Mouse (Mus musculus) midbrain, embryonic 12.5 days (tissue): ENCODE measurements at regions not wholly inside any gene's neighbourhood (a gene's known extent, or its start where the extent isn't known, plus 50 kb on each side); places are given as distances from the start of the nearest gene placed in this dataset.

Experiments used
- ATAC-seq: fragments of 200-750 bp; cut with Nextera tagmentation; 2 replicates; pipeline ENCODE4 v1.8.0; 2017; ENCODE audit warnings: low read depth, moderate TSS enrichment, moderate library complexity; ENCODE audit not compliant: low FRiP score
- H3K27ac ChIP-seq: fragments of 300-500 bp; sonication (generic); replicated peaks from 2 replicates; pipeline ENCODE4 v1.5.1; 2016; ENCODE audit warnings: mild to moderate bottlenecking
- H3K27me3 ChIP-seq: fragments of 300-500 bp; sonication (generic); 2 replicates; pipeline ENCODE4 v1.6.1; 2016; ENCODE audit warnings: mild to moderate bottlenecking
- H3K36me3 ChIP-seq: fragments of 300-500 bp; sonication (generic); 2 replicates; pipeline ENCODE4 v1.6.1; 2016
- H3K4me1 ChIP-seq: fragments of 300-500 bp; sonication (generic); 2 replicates; pipeline ENCODE4 v1.6.1; 2016
- H3K4me2 ChIP-seq: fragments of 300-500 bp; sonication (generic); replicated peaks from 2 replicates; pipeline ENCODE4 v1.6.1; 2016; ENCODE audit warnings: mild to moderate bottlenecking, moderate library complexity
- H3K4me3 ChIP-seq: fragments of 300-500 bp; sonication (generic); 2 replicates; pipeline ENCODE4 v1.5.1; 2016; ENCODE audit warnings: mild to moderate bottlenecking
- H3K9ac ChIP-seq: fragments of 300-500 bp; sonication (generic); replicated peaks from 2 replicates; pipeline ENCODE4 v1.6.1; 2016; ENCODE audit warnings: mild to moderate bottlenecking, moderate library complexity
- H3K9me3 ChIP-seq: fragments of 300-500 bp; sonication (generic); 2 replicates; pipeline ENCODE4 v1.6.1; 2016; ENCODE audit warnings: mild to moderate bottlenecking
- WGBS: fragments of 180-500 bp; shearing (Covaris S2); methylation state at CpG from one replicate; pipeline ENCODE4 v1.1.7; 2016; 5-methylcytosine and 5-hydroxymethylcytosine counted together

GRCm38 (mm10) chr11:17797632-17798031, 156.0 kb downstream of the Etaa1 start:
- Histone ChIP-seq H3K4me3 (no peak overlapping the region), H3K9me3 (no peaks in the 10 kb centered on the region), H3K27me3 (no peaks in the 10 kb centered on the region), H3K4me2 (no peak overlapping the region), H3K4me1 (no peaks in the 10 kb centered on the region), H3K27ac (no peak overlapping the region), H3K36me3 (no peaks in the 10 kb centered on the region), H3K9ac (no peak overlapping the region)
- ATAC-seq, result no peak

- ATAC-seq, result no peak
- Histone ChIP-seq H3K27me3 (no peaks in the 10 kb centered on the region), H3K27ac (no peak overlapping the region), H3K4me2 (no peak overlapping the region), H3K36me3 (no peaks in the 10 kb centered on the region), H3K4me1 (no peaks in the 10 kb centered on the region), H3K4me3 (no peak overlapping the region), H3K9ac (no peak overlapping the region), H3K9me3 (no peaks in the 10 kb centered on the region)
- WGBS, result 92% methylated on average over 3 of the region's 3 CpGs
Observed at GRCm38 (mm10) chr11:17807851-17808250, 145.8 kb downstream of the Etaa1 start.

GRCm38 (mm10) chr11:17811829-17812559, 141.7 kb downstream of the Etaa1 start:
- H3K27me3 ChIP-seq, result no peaks in the 10 kb centered on the region
- 74% methylated on average over 8 of the region's 8 CpGs for WGBS
- H3K9me3 ChIP-seq, result no peaks in the 10 kb centered on the region
- no peak overlapping the region for H3K4me2 ChIP-seq
- H3K4me1 ChIP-seq, result no peaks in the 10 kb centered on the region
- ATAC-seq, result peak; percentile 73; the same call in 1 of the 2 replicates
- no peak overlapping the region for H3K4me3 ChIP-seq
- no peak overlapping the region for H3K27ac ChIP-seq
- no peaks in the 10 kb centered on the region for H3K36me3 ChIP-seq
- no peak overlapping the region for H3K9ac ChIP-seq

GRCm38 (mm10) chr11:17842642-17843041, 111.0 kb downstream of the Etaa1 start:
- Histone ChIP-seq H3K36me3 (no peaks in the 10 kb centered on the region), H3K4me3 (no peak overlapping the region), H3K27ac (no peak overlapping the region), H3K4me2 (no peak overlapping the region), H3K4me1 (no peaks in the 10 kb centered on the region), H3K27me3 (no peaks in the 10 kb centered on the region), H3K9me3 (no peaks in the 10 kb centered on the region), H3K9ac (no peak overlapping the region)
- 75% methylated on average over 2 of the region's 2 CpGs for WGBS
- no peak for ATAC-seq

GRCm38 (mm10) chr11:17852405-17852804, 101.3 kb downstream of the Etaa1 start:
- Histone ChIP-seq H3K4me3 (no peak overlapping the region), H3K27ac (no peak overlapping the region), H3K4me1 (no peaks in the 10 kb centered on the region), H3K9ac (no peak overlapping the region), H3K9me3 (no peaks in the 10 kb centered on the region), H3K27me3 (no peaks in the 10 kb centered on the region), H3K36me3 (no peaks in the 10 kb centered on the region), H3K4me2 (no peak overlapping the region)
- 51% methylated on average over 7 of the region's 7 CpGs for WGBS
- no peak for ATAC-seq

GRCm38 (mm10) chr11:17853246-17853804, 100.3 kb downstream of the Etaa1 start:
- WGBS, result 34% methylated on average over 8 of the region's 8 CpGs
- H3K4me1 ChIP-seq, result no peaks in the 10 kb centered on the region
- no peaks in the 10 kb centered on the region for H3K36me3 ChIP-seq
- no peaks in the 10 kb centered on the region for H3K9me3 ChIP-seq
- H3K27ac ChIP-seq, result no peak overlapping the region
- no peak overlapping the region for H3K9ac ChIP-seq
- H3K4me2 ChIP-seq, result no peak overlapping the region
- no peak for ATAC-seq
- H3K4me3 ChIP-seq, result no peak overlapping the region
- no peaks in the 10 kb centered on the region for H3K27me3 ChIP-seq

- no peaks in the 10 kb centered on the region for H3K9me3 ChIP-seq
- H3K9ac ChIP-seq, result no peak overlapping the region
- no peak for ATAC-seq
- no peaks in the 10 kb centered on the region for H3K4me1 ChIP-seq
- H3K4me2 ChIP-seq, result no peak overlapping the region
- no peaks in the 10 kb centered on the region for H3K27me3 ChIP-seq
- no peaks in the 10 kb centered on the region for H3K36me3 ChIP-seq
- 67% methylated on average over 3 of the region's 3 CpGs for WGBS
- H3K4me3 ChIP-seq, result no peak overlapping the region
- H3K27ac ChIP-seq, result no peak overlapping the region
Observed at GRCm38 (mm10) chr11:17853832-17854231, 99.8 kb downstream of the Etaa1 start.

GRCm38 (mm10) chr11:17859364-17860131, 94.1 kb downstream of the Etaa1 start:
- no peaks in the 10 kb centered on the region for H3K36me3 ChIP-seq
- no peaks in the 10 kb centered on the region for H3K4me1 ChIP-seq
- no peak for ATAC-seq
- no peaks in the 10 kb centered on the region for H3K27me3 ChIP-seq
- H3K27ac ChIP-seq, result no peak overlapping the region
- H3K9me3 ChIP-seq, result no peaks in the 10 kb centered on the region
- WGBS, result 70% methylated on average over 9 of the region's 9 CpGs
- no peak overlapping the region for H3K4me2 ChIP-seq
- no peak overlapping the region for H3K4me3 ChIP-seq
- H3K9ac ChIP-seq, result no peak overlapping the region

GRCm38 (mm10) chr11:17864833-17865397, 88.8 kb downstream of the Etaa1 start:
- no peak overlapping the region for H3K9ac ChIP-seq
- peak; percentile 62 for ATAC-seq
- H3K4me1 ChIP-seq, result 0 out of 2 replicates have a peak, but pooled peaks cover 3% of the 10 kb centered on the region
- WGBS, result 50% methylated on average over 4 of the region's 4 CpGs
- H3K4me2 ChIP-seq, result no peak overlapping the region
- H3K27me3 ChIP-seq, result no peaks in the 10 kb centered on the region
- no peak overlapping the region for H3K27ac ChIP-seq
- H3K9me3 ChIP-seq, result no peaks in the 10 kb centered on the region
- no peak overlapping the region for H3K4me3 ChIP-seq
- no peaks in the 10 kb centered on the region for H3K36me3 ChIP-seq

GRCm38 (mm10) chr11:17870690-17871089, 83.0 kb downstream of the Etaa1 start:
- Histone ChIP-seq H3K27me3 (no peaks in the 10 kb centered on the region), H3K4me3 (no peak overlapping the region), H3K4me1 (no peaks in the 10 kb centered on the region), H3K27ac (no peak overlapping the region), H3K36me3 (no peaks in the 10 kb centered on the region), H3K4me2 (no peak overlapping the region), H3K9ac (no peak overlapping the region), H3K9me3 (no peaks in the 10 kb centered on the region)
- 83% methylated on average over 2 of the region's 2 CpGs for WGBS
- ATAC-seq, result no peak

- Histone ChIP-seq H3K9me3 (no peaks in the 10 kb centered on the region), H3K27ac (no peak overlapping the region), H3K4me1 (no peaks in the 10 kb centered on the region), H3K4me2 (no peak overlapping the region), H3K27me3 (no peaks in the 10 kb centered on the region), H3K4me3 (no peak overlapping the region), H3K9ac (no peak overlapping the region), H3K36me3 (no peaks in the 10 kb centered on the region)
- WGBS, result 77% methylated on average over 7 of the region's 7 CpGs
- ATAC-seq, result no peak
Observed at GRCm38 (mm10) chr11:17871920-17872319, 81.8 kb downstream of the Etaa1 start.

- no peaks in the 10 kb centered on the region for H3K4me1 ChIP-seq
Observed at GRCm38 (mm10) chr11:17883276-17883675, 70.4 kb downstream of the Etaa1 start.

More at GRCm38 (mm10) chr11:17883276-17883675, 70.4 kb downstream of the Etaa1 start:
- Histone ChIP-seq H3K27ac (no peak overlapping the region), H3K9ac (no peak overlapping the region), H3K4me3 (no peak overlapping the region), H3K36me3 (no peaks in the 10 kb centered on the region), H3K27me3 (no peaks in the 10 kb centered on the region), H3K9me3 (no peaks in the 10 kb centered on the region), H3K4me2 (no peak overlapping the region)
- no peak for ATAC-seq
- 83% methylated on average over 1 of the region's 1 CpGs for WGBS
